Mouse (Mus musculus): ENCODE measurements at regions not wholly inside any gene's neighbourhood (a gene's known extent, or its start where the extent isn't known, plus 50 kb on each side); places are given as distances from the start of the nearest gene placed in this dataset.

DNA sequence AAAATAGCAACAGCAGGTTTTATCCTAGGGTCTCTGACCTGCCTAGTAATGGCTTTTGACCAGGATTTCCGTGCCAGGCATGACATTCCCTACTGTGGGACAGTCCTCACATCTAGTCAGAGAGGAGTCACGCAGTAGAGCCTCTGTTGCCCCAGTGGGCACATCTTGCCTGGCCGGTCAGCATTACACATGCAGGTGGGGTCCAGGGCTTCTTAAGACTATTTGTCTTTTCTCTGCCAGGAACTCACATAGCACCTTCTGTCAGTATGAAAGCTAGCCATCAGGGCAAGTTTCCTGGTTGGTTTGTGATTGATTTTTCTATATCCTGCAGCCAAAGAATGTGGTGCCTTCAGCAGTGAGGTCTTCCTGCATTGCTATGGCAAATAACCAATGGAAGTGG, 155.0 kb downstream of the Pten start:
- Histone ChIP-seq H3K27ac (ENCODE audit: insufficient read depth, low read depth, low read length, poor library complexity, severe bottlenecking) (no peak overlapping the region), H3K9me3 (ENCODE audit: control insufficient read depth, insufficient read depth, low read depth, low read length) (no peaks in the 10 kb centered on the region), H3K36me3 (ENCODE audit: control insufficient read depth, insufficient read depth, low read length, poor library complexity, severe bottlenecking) (no peaks in the 10 kb centered on the region; the same call in 1 of the 2 replicates), H3K4me1 (ENCODE audit: control insufficient read depth in 2 of 2, insufficient read depth in 2 of 2, low read length in 2 of 2, poor library complexity in 1 of 2) (peaks cover 0 to 2% of the 10 kb centered on the region in 2 experiments; a peak in 2 of 4 replicates), H3K9ac (ENCODE audit: insufficient read depth, low read depth, low read length, poor library complexity, severe bottlenecking) (no peak overlapping the region), H3K4me3 (ENCODE audit: insufficient read depth in 1 of 2, low read depth in 1 of 2, low read length in 2 of 2, poor library complexity in 1 of 2, severe bottlenecking in 1 of 2) (no peak overlapping the region)
- in situ Hi-C loops (cut with MboI; ENCODE audit: low sequenced_read_pairs in 2 of 2, unreplicated experiment in 2 of 2) = no loop called here
- TF ChIP-seq HCFC1 (IDR thresholded peaks at IDR 0.05; ENCODE audit: borderline replicate concordance, insufficient read depth, low read length) (no peak), CHD2 (IDR thresholded peaks at IDR 0.05; ENCODE audit: low read depth, low read length) (no peak), ZNF384 (IDR thresholded peaks at IDR 0.05; ENCODE audit: low read depth, low read length) (no peak), ZC3H11A (IDR thresholded peaks at IDR 0.05; ENCODE audit: borderline replicate concordance, low read depth, low read length) (no peak), MAFK (IDR thresholded peaks at IDR 0.05; ENCODE audit: insufficient read depth, low read depth, low read length) (no peak)
- DNase-seq (ENCODE audit: low read depth, low spot score) = no peak

DNA sequence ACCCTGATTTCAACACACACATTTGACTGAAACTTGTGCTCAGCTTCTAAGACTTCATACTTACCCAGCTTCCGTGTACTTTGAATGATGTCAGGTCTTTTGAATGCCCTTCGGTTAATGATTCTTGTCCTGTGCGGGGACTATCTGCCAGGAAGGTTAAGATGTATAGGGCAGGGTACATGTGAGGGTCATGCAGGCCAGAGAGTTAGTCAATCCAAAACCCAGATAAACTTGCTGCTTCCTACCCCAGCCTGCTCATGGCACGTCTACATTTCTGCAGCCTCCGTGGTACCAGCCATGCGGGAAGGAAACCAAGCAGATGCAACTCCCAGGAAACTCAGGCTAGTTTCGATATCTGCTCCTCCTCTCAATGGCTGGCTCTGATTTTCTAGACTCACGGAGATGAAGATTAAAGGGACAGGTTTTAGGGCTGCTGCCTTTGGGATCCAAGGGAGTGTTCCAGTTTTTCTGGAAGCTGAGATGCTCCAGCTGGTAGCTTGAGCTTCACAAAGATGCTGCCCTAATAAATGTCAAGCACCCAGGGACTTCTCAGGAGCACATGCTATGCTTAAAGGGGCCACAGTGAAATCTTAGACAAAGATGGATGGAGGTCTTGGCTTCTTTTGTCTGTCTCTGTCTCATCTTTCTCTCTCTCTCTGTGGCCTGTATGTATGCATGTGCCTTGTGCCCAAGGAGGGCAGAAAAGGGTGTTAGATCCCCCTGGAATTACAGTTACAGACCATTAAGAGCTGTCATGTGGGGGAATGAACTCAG, 159.4 kb downstream of the Pten start:
- H3K9ac ChIP-seq (ENCODE audit: insufficient read depth, low read depth, low read length, poor library complexity, severe bottlenecking) = no peak overlapping the region
- TF ChIP-seq MAFK (IDR thresholded peaks at IDR 0.05; ENCODE audit: insufficient read depth, low read depth, low read length) (no peak), ZNF384 (IDR thresholded peaks at IDR 0.05; ENCODE audit: low read depth, low read length) (no peak), ZC3H11A (IDR thresholded peaks at IDR 0.05; ENCODE audit: borderline replicate concordance, low read depth, low read length) (no peak), HCFC1 (IDR thresholded peaks at IDR 0.05; ENCODE audit: borderline replicate concordance, insufficient read depth, low read length) (no peak), CHD2 (IDR thresholded peaks at IDR 0.05; ENCODE audit: low read depth, low read length) (no peak)
- no peak for DNase-seq (ENCODE audit: low read depth, low spot score)
- in situ Hi-C loops (cut with MboI; ENCODE audit: low sequenced_read_pairs in 2 of 2, unreplicated experiment in 2 of 2) = no loop called here
- H3K4me1 ChIP-seq (ENCODE audit: control insufficient read depth in 2 of 2, insufficient read depth in 2 of 2, low read length in 2 of 2, poor library complexity in 1 of 2) = peaks cover 0 to 2% of the 10 kb centered on the region in 2 experiments; a peak in 1 of 4 replicates
- no peak overlapping the region for H3K27ac ChIP-seq (ENCODE audit: insufficient read depth, low read depth, low read length, poor library complexity, severe bottlenecking)
- H3K4me3 ChIP-seq (ENCODE audit: insufficient read depth in 1 of 2, low read depth in 1 of 2, low read length in 2 of 2, poor library complexity in 1 of 2, severe bottlenecking in 1 of 2) = no peak overlapping the region
- no peaks in the 10 kb centered on the region; the same call in 1 of the 2 replicates for H3K36me3 ChIP-seq (ENCODE audit: control insufficient read depth, insufficient read depth, low read length, poor library complexity, severe bottlenecking)
- no peaks in the 10 kb centered on the region for H3K9me3 ChIP-seq (ENCODE audit: control insufficient read depth, insufficient read depth, low read depth, low read length)

DNA sequence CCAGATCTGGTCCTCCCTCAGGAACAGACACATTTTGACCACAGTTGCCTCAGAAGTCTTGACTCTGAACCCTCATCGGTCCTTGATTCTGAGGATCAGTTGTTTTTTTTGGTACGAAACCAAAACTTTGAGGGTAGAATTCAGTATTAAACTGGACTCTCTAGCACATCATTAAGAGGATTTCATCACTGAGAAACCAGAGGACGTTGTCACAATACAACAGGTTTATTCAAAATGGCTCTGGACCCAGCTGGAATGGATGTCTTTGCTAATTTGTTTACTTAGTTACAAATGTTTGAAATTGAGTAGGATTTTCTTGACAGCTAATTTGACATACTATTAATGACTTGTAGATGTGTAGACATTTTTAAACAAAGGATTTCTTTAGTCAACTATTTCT, 163.7 kb downstream of the Pten start:
- no peaks in the 10 kb centered on the region for H3K36me3 ChIP-seq (ENCODE audit: control insufficient read depth, insufficient read depth, low read length, poor library complexity, severe bottlenecking)
- no peak overlapping the region for H3K9ac ChIP-seq (ENCODE audit: insufficient read depth, low read depth, low read length, poor library complexity, severe bottlenecking)
- H3K27ac ChIP-seq (ENCODE audit: insufficient read depth, low read depth, low read length, poor library complexity, severe bottlenecking) = no peak overlapping the region
- DNase-seq (ENCODE audit: low read depth, low spot score) = no peak
- H3K9me3 ChIP-seq (ENCODE audit: control insufficient read depth, insufficient read depth, low read depth, low read length) = no peaks in the 10 kb centered on the region
- no peak overlapping the region for H3K4me3 ChIP-seq (ENCODE audit: insufficient read depth in 1 of 2, low read depth in 1 of 2, low read length in 2 of 2, poor library complexity in 1 of 2, severe bottlenecking in 1 of 2)
- TF ChIP-seq CHD2 (IDR thresholded peaks at IDR 0.05; ENCODE audit: low read depth, low read length) = no peak
- TF ChIP-seq ZC3H11A (IDR thresholded peaks at IDR 0.05; ENCODE audit: borderline replicate concordance, low read depth, low read length) = no peak
- in situ Hi-C loops (cut with MboI; ENCODE audit: low sequenced_read_pairs in 2 of 2, unreplicated experiment in 2 of 2) = no loop called here
- no peaks in the 10 kb centered on the region for H3K4me1 ChIP-seq (ENCODE audit: control insufficient read depth in 2 of 2, insufficient read depth in 2 of 2, low read length in 2 of 2, poor library complexity in 1 of 2)

DNA sequence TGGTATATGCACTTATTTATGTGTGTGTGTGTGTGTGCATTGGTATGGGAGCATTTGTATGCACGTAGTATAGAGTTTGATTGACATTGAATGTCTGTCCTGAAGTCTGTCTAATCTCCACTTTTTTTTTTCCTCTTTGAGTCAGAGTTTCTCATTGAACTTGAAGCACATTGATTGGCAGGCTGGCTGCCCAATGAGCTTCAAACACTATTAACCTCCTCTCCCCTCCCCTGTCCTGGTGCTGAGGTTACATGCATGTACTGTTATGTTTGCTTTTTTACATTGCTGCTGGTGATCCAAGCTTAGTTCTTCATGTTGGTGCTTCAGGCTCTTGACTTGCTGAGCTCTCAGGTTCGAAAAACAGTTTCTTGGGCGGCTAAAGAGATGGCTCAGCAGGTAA, 166.6 kb downstream of the Pten start:
- no peak for DNase-seq (ENCODE audit: low read depth, low spot score)
- Histone ChIP-seq H3K9ac (ENCODE audit: insufficient read depth, low read depth, low read length, poor library complexity, severe bottlenecking) (no peak overlapping the region), H3K27ac (ENCODE audit: insufficient read depth, low read depth, low read length, poor library complexity, severe bottlenecking) (no peak overlapping the region), H3K4me1 (ENCODE audit: control insufficient read depth in 2 of 2, insufficient read depth in 2 of 2, low read length in 2 of 2, poor library complexity in 1 of 2) (no peaks in the 10 kb centered on the region), H3K4me3 (ENCODE audit: insufficient read depth in 1 of 2, low read depth in 1 of 2, low read length in 2 of 2, poor library complexity in 1 of 2, severe bottlenecking in 1 of 2) (no peak overlapping the region), H3K36me3 (ENCODE audit: control insufficient read depth, insufficient read depth, low read length, poor library complexity, severe bottlenecking) (no peaks in the 10 kb centered on the region), H3K9me3 (ENCODE audit: control insufficient read depth, insufficient read depth, low read depth, low read length) (no peaks in the 10 kb centered on the region)
- TF ChIP-seq ZNF384 (IDR thresholded peaks at IDR 0.05; ENCODE audit: low read depth, low read length) (no peak), ZC3H11A (IDR thresholded peaks at IDR 0.05; ENCODE audit: borderline replicate concordance, low read depth, low read length) (no peak), CHD2 (IDR thresholded peaks at IDR 0.05; ENCODE audit: low read depth, low read length) (no peak), HCFC1 (IDR thresholded peaks at IDR 0.05; ENCODE audit: borderline replicate concordance, insufficient read depth, low read length) (no peak), MAFK (IDR thresholded peaks at IDR 0.05; ENCODE audit: insufficient read depth, low read depth, low read length) (no peak)
- in situ Hi-C loops (cut with MboI; ENCODE audit: low sequenced_read_pairs in 2 of 2, unreplicated experiment in 2 of 2) = no loop called here

Measured in ES-E14 (cell line).